Mouse (Mus musculus) CH12.LX (cell line): ENCODE results near the gene Rrp7a. TPM values are rescaled to one million over a fixed set of nuclear protein-coding genes. Genes with fewer than 3 reads are reported as not detected.

ENCODE experiments used
- DNase-seq: peaks from one replicate; pipeline ENCODE4 v3.0.0-alpha.2; 2013; ENCODE audit errors: extremely low read depth
- H3K27ac ChIP-seq: 2 replicates; pipeline ENCODE4 v1.5.1; 2012; ENCODE audit warnings: low read depth, mild to moderate bottlenecking, control low read depth, moderate library complexity; ENCODE audit not compliant: insufficient read depth
- H3K27me3 ChIP-seq: replicated peaks from 2 replicates; pipeline ENCODE3; 2012; ENCODE audit warnings: inconsistent platforms
- H3K36me3 ChIP-seq, 2 experiments: replicated peaks in 1 of 2; 2 replicates each; pipeline versions ENCODE3 to v1.6.1; 2012; ENCODE audit warnings: inconsistent platforms in 1 of 2, low read length in 1 of 2, mild to moderate bottlenecking in 1 of 2, mixed read lengths in 1 of 2, moderate library complexity in 1 of 2; ENCODE audit not compliant: control insufficient read depth in 1 of 2, insufficient read depth in 1 of 2
- H3K4me1 ChIP-seq, 2 experiments: 2 replicates each; pipeline ENCODE4 v1.6.1; 2012; ENCODE audit warnings: inconsistent platforms in 1 of 2, moderate library complexity in 1 of 2; ENCODE audit not compliant: insufficient read depth in 2 of 2, control insufficient read depth in 1 of 2
- H3K4me2 ChIP-seq: 2 replicates; pipeline ENCODE4 v1.6.1; 2012; ENCODE audit warnings: low read depth, mild to moderate bottlenecking, control low read depth; ENCODE audit not compliant: poor library complexity, insufficient read depth, severe bottlenecking
- H3K4me3 ChIP-seq, 3 experiments: fragments of 150-350 bp in 1 of 3; sonication (generic) in 1 of 3; replicated peaks in 1 of 3; 2 replicates each; pipeline versions ENCODE3 to v1.5.1; 2011 to 2012; ENCODE audit warnings: low read depth in 2 of 3, low read length in 2 of 3, mild to moderate bottlenecking in 2 of 3, moderate library complexity in 2 of 3, control low read depth in 1 of 3, improper control_type of control experiment in 1 of 3, inconsistent platforms in 1 of 3, mixed read lengths in 1 of 3; ENCODE audit not compliant: poor library complexity in 1 of 3
- H3K79me2 ChIP-seq: replicated peaks from 2 replicates; pipeline ENCODE4 v1.6.1; 2012; ENCODE audit warnings: mild to moderate bottlenecking, moderate library complexity; ENCODE audit not compliant: control insufficient read depth, poor library complexity, insufficient read depth, severe bottlenecking; ENCODE audit errors: extremely low read depth
- H3K9ac ChIP-seq: 2 replicates; pipeline ENCODE4 v1.6.1; 2012; ENCODE audit warnings: low read depth, mild to moderate bottlenecking, control low read depth, moderate library complexity; ENCODE audit not compliant: insufficient read depth
- H3K9me3 ChIP-seq: replicated peaks from 2 replicates; pipeline ENCODE3; 2012; ENCODE audit warnings: low read length, inconsistent platforms, mixed read lengths
- CHD1 ChIP-seq: IDR thresholded peaks from 2 replicates; pipeline ENCODE4 v1.6.1; 2012; ENCODE audit warnings: low read depth, low read length, improper control_type of control experiment, inconsistent platforms
- CHD2 ChIP-seq: IDR thresholded peaks from 2 replicates; pipeline ENCODE4 v1.6.1; 2011; ENCODE audit warnings: low read length, improper control_type of control experiment
- CTCF ChIP-seq, 2 experiments: IDR thresholded peaks in 1 of 2; conservative IDR thresholded peaks in 1 of 2; 2 replicates each; pipeline ENCODE4 v1.5.1; 2011 to 2012; ENCODE audit warnings: low read depth in 2 of 2, low read length in 2 of 2, improper control_type of control experiment in 1 of 2, inconsistent platforms in 1 of 2, mild to moderate bottlenecking in 1 of 2, moderate library complexity in 1 of 2
- GABPA ChIP-seq: IDR thresholded peaks from 2 replicates; pipeline ENCODE4 v1.6.1; 2012; ENCODE audit warnings: low read depth, low read length, improper control_type of control experiment, inconsistent platforms; ENCODE audit not compliant: insufficient replicate concordance
- IRF4 ChIP-seq: IDR thresholded peaks from 2 replicates; pipeline ENCODE4 v1.6.1; 2014; ENCODE audit warnings: low read depth, mild to moderate bottlenecking, inconsistent platforms, low read length, improper control_type of control experiment
- JUND ChIP-seq: conservative IDR thresholded peaks from 2 replicates; pipeline ENCODE4 v1.6.1; 2011; ENCODE audit warnings: low read depth, low read length, improper control_type of control experiment
- MAZ ChIP-seq: IDR thresholded peaks from 2 replicates; pipeline ENCODE4 v1.6.1; 2012; ENCODE audit warnings: low read depth, mild to moderate bottlenecking, inconsistent platforms, low read length, improper control_type of control experiment, moderate library complexity
- MXI1 ChIP-seq: IDR thresholded peaks from 2 replicates; pipeline ENCODE4 v1.6.1; 2011; ENCODE audit warnings: mild to moderate bottlenecking, low read depth, low read length, improper control_type of control experiment
- NRF1 ChIP-seq: IDR thresholded peaks from 2 replicates; pipeline ENCODE4 v1.6.1; 2014; ENCODE audit warnings: low read depth, mild to moderate bottlenecking, inconsistent platforms, low read length, improper control_type of control experiment, moderate library complexity
- PAX5 ChIP-seq: IDR thresholded peaks from 2 replicates; pipeline ENCODE4 v1.6.1; 2012; ENCODE audit warnings: low read length, inconsistent platforms, mixed read lengths
- POLR2A ChIP-seq: IDR thresholded peaks from 2 replicates; pipeline ENCODE4 v1.6.1; 2011; ENCODE audit warnings: low read depth, mild to moderate bottlenecking, improper control_type of control experiment, low read length
- POLR2AphosphoS2 ChIP-seq: IDR thresholded peaks from 2 replicates; pipeline ENCODE4 v1.6.1; 2011; ENCODE audit warnings: low read depth, low read length, improper control_type of control experiment
- SIN3A ChIP-seq: IDR thresholded peaks from 2 replicates; pipeline ENCODE4 v1.6.1; 2012; ENCODE audit warnings: low read length, improper control_type of control experiment, inconsistent platforms
- SMC3 ChIP-seq: IDR thresholded peaks from 2 replicates; pipeline ENCODE4 v1.6.1; 2011; ENCODE audit warnings: low read depth, low read length, improper control_type of control experiment
- TCF12 ChIP-seq: IDR thresholded peaks from 2 replicates; pipeline ENCODE4 v1.6.1; 2014; ENCODE audit warnings: low read depth, mild to moderate bottlenecking, inconsistent platforms, low read length, improper control_type of control experiment
- UBTF ChIP-seq: IDR thresholded peaks from 2 replicates; pipeline ENCODE4 v1.6.1; 2012; ENCODE audit warnings: low read depth, mild to moderate bottlenecking, inconsistent platforms, low read length, improper control_type of control experiment, moderate library complexity
- USF1 ChIP-seq: IDR thresholded peaks from 2 replicates; pipeline ENCODE4 v1.6.1; 2014; ENCODE audit warnings: low read depth, mild to moderate bottlenecking, inconsistent platforms, low read length, improper control_type of control experiment
- USF2 ChIP-seq: conservative IDR thresholded peaks from 2 replicates; pipeline ENCODE4 v1.6.1; 2011; ENCODE audit warnings: low read depth, low read length, improper control_type of control experiment
- ZMIZ1 ChIP-seq: IDR thresholded peaks from 2 replicates; pipeline ENCODE4 v1.6.1; 2012; ENCODE audit warnings: low read depth, mild to moderate bottlenecking, inconsistent platforms, low read length, improper control_type of control experiment
- dilution Hi-C: fragments of 300-500 bp; cut with MboI; formaldehyde crosslinking; loops from 2 replicates; pipeline ENCODE4 v1.14.3; 2020; ENCODE audit warnings: low sequenced_read_pairs; ENCODE audit not compliant: extremely low pct_unique_long_range_greater_than_20kb, extremely low pct_ligation_motif_present
- in situ Hi-C: fragments of 300-500 bp; cut with MboI; formaldehyde crosslinking; loops from 3 replicates; pipeline ENCODE4 v1.14.3; 2019; ENCODE audit warnings: low sequenced_read_pairs, low pct_ligation_motif_present, low pct_unique_long_range_greater_than_20kb, mixed read lengths
- polyA plus RNA-seq: library from polyadenylated mRNA; unstranded; fragments of >175 nt; gene quantifications from 2 replicates; pipeline ENCODE4 v1.2.1, GENCODE M21; 2012; ENCODE audit warnings: low read depth; ENCODE audit not compliant: insufficient read length
- total RNA-seq, 2 experiments: library from RNA; depleted of rRNA; stranded (reverse); fragments of 300-350 nt in 1 of 2; fragments of >200 nt in 1 of 2; gene quantifications; 2 replicates each; pipeline ENCODE4 v1.2.3; 2012 to 2014

Gene Rrp7a
- total and polyA plus RNA-seq, 3 experiments: 126 to 262 (median 156) TPM

DNA sequence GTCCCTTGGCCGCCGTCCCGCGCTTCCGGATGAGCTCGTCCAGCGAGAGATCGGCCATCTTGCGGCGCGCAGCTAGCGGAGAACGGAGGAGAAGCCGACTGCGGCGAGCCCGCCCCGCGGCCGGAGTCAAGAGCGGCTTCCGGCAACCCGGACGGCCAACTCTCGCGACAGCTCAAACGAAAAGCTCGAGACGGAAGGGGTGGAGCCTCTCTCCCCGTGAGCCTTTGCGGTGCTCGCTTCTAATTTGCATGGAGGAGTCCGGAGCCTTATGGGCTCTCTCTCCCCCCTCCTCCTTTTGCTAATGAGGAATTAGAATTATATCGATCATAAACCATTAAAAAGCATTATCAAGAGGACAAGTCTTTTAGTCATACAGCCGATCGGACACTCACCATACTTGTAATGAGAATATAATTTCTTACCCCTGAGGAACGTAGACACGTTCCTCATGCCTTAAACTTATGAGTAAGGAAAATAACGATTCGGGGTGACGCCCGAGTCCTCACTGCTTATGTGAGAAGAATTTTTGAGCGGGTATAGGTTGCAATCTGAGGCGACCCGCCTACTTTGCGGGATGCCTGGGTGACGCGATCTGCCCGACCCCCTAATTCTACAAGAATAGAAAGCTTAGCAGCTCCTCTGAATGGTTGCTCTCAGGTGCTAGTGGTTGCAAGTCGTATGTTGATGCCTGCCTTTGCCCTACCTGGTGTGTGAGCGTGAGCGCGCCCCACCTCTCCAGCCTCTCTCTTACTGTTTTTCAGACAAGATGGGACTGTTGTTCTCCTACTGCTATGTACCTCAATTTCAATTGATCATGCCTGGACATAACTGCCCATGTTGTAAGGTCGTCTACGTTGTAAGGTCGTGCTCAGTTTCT lies 26.8 kb upstream of the Rrp7a start, which contains the start of gene Poldip3 (continued):
- TF ChIP-seq PAX5: no peak

DNA sequence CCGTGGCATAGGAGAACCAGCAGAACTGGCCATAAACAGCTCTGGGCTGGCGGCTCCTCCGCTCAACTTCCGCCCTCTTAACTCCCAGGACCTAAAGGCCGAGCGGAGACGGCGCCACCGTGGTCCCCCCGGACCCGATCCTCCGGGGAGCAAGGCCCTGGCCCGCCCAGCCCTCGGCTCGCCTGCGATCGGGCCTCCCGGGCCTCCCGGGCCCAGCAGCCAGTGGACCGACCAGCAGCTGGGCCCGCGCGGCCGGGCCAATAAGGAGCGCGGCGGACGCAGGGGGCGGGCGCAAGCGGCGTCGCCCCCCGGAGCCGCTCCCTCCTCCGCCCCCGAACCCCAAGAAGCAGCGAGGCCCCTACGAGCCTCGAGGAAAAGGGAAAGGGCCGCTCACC lies 26.2 kb upstream of the Rrp7a start:
- Histone ChIP-seq H3K4me3 (peak overlapping the region; percentile 86 to 92 (median 88)), H3K27ac (peak overlapping the region; percentile 91), H3K9ac (peak overlapping the region; percentile 93)
- no peak for DNase-seq
- TF ChIP-seq CHD2 (no peak), POLR2A (no peak), UBTF (peak; percentile 80), MAZ (0 out of 2 replicates have a peak, but pooled peaks have one; percentile 18), IRF4 (0 out of 2 replicates have a peak, but pooled peaks have one; percentile 13), CTCF (conservative IDR thresholded peaks at IDR 0.05 in 1 of 2, IDR thresholded peaks at IDR 0.05 in 1 of 2; ENCODE audit: low read depth in 2 of 2, low read length in 2 of 2) (no peak), SIN3A (no peak), ZMIZ1 (no peak), NRF1 (0 out of 2 replicates have a peak, but pooled peaks have one; percentile 27), USF2 (no peak), POLR2AphosphoS2 (no peak), CHD1 (no peak), MXI1 (peak; percentile 5; the same call in 1 of the 2 replicates), GABPA (no peak)
- TF ChIP-seq, all 38 proteins: peak for 5
- dilution Hi-C loops (no loop called here), in situ Hi-C loops (no loop called here)
- H3K4me1 ChIP-seq: peaks cover 9 to 62% of the 10 kb centered on the region in 2 experiments; a peak in 3 of 4 replicates
- peaks cover 49% of the 10 kb centered on the region for H3K79me2 ChIP-seq
- peaks cover 22 to 48% of the 10 kb centered on the region in 2 experiments for H3K36me3 ChIP-seq
- no peaks in the 10 kb centered on the region for H3K27me3 ChIP-seq
- peaks cover 13% of the 10 kb centered on the region for H3K9me3 ChIP-seq
- H3K4me2 ChIP-seq: no peak overlapping the region

DNA sequence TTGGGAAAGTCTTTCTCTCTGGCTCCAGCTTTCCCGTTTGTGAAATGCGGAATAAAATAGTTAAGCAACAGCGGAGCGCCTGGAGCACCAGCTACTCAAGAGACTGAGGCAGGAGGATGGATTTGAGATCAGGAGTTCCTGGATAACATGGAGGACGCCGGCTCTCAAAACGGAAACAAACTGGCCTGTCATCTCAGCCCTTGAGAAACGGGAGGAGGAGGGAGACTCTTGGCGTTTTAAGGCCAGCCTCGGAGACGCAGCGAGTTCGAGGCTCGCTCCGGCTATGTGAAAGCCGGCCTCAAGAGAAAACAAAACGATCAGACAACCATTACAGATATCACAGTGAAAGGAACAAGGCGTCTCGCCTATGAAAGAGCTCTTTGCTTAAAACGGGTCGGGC lies 25.8 kb upstream of the Rrp7a start:
- no peak for DNase-seq
- Histone ChIP-seq H3K9ac (peak overlapping the region; percentile 93), H3K36me3 (peaks cover 18 to 47% of the 10 kb centered on the region in 2 experiments), H3K4me1 (peaks cover 9 to 60% of the 10 kb centered on the region in 2 experiments; a peak in 3 of 4 replicates), H3K9me3 (peaks cover 9% of the 10 kb centered on the region), H3K27me3 (no peaks in the 10 kb centered on the region), H3K79me2 (peaks cover 53% of the 10 kb centered on the region), H3K4me2 (peak overlapping the region; percentile 80), H3K27ac (peak overlapping the region; percentile 91), H3K4me3 (peak overlapping the region; percentile 86 to 92 (median 88))
- in situ Hi-C loops: no loop called here
- TF ChIP-seq PAX5: no peak
- no peak for TF ChIP-seq JUND
- no peak for TF ChIP-seq USF1
- no peak for TF ChIP-seq TCF12
- TF ChIP-seq MAZ: no peak
- no peak for TF ChIP-seq SMC3
- dilution Hi-C loops: no loop called here
